Mouse (Mus musculus) urinary bladder, postnatal 10 days (tissue): Measurements from ENCODE around the gene Morc2a.
"Not testable (repeated sequence)": the region's sequence is repeated elsewhere in the genome, so short reads cannot be mapped to it uniquely, and the experiment has no call there.

Experiments used
- DNase-seq: peaks from one replicate; pipeline ENCODE4 v3.0.0; 2022; ENCODE audit warnings: low spot score

Gene Morc2a

GRCm38 (mm10) chr11:3648964-3649841 lies at the start of gene Morc2a:
TSS of gene Morc2a (plus strand) at chr11:3649191.
- DNase-seq = peak; percentile 83

DNA sequence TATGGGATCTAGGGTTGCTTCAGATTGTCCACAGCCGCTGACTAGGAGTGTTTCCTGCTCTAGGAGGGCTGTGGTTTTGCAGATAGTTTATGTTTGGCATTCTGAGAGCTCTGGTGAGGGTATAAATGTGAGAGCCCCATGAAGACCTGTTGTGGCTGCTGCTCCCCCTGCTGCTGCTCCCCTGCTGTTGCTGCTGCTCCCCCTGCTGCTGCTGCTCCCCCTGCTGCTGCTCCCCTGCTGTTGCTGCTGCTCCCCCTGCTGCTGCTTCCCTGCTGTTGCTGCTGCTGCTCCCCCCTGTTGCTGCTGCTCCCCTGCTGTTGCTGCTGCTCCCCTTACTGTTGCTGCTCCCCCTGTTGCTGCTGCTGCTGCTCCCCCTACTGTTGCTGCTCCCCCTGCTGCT lies 47.0 kb upstream of the Morc2a start:
- not testable (repeated sequence) for DNase-seq

DNA sequence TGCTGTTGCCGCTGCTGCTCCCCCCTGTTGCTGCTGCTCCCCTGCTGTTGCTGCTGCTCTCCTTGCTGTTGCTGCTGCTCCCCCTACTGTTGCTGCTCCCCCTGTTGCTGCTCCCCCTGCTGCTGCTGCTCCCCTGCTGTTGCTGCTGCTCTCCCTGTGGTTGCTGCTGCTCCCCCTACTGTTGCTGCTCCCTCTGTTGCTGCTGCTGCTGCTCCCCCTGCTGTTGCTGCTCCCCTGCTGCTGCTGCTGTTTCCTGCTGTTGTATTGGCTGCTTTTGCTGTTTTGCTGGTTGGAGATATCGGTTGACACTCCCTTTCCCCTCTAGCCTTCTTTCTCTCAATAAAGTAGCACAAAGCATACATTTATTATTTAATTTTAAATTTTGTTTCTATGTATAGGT lies 46.3 kb upstream of the Morc2a start:
- DNase-seq = not testable (repeated sequence)

DNA sequence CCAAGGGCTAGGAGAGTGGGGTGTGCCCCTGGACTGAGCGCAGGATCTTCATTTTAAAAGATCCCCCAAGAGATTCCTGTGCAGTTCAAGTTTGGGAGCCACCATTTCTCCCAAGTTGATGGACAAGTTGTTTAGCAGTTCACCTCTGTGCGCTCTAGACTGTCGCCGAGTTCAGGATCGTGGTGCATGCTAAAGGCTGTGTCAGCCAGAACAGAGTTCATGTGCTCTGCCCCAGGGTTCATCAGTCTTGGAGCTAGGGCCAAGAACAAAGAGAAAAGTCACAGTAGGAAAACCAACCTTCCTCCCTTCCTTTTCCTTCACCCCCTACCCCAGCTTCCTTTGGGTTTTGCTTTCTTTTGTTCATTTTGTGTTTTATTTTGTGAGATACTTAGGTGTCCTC lies 42.5 kb upstream of the Morc2a start:
- DNase-seq = no peak

DNA sequence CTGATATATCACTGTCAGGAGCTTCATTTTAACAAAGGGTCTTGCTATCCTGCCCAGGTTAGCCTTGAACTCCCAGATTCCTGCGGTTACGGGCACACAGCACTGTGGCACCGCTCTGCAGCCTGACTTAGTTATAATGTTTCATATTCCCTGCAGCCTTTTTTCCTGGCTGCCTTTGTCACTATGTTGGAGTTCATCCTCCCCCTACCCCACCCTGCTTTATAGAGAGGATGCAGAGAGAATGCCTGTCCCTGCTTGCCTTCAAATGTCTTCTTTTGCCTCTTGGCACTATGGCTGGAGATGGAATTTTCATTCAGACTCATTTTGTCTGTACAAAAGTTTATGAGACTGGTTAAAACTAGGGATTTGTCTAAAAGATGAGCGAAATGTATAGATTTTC lies 33.4 kb upstream of the Morc2a start:
- DNase-seq = no peak

GRCm38 (mm10) chr11:3622826-3623225 lies 26.2 kb upstream of the Morc2a start:
- no peak for DNase-seq

- DNase-seq = no peak
Measured at GRCm38 (mm10) chr11:3624391-3625027, 24.5 kb upstream of the Morc2a start.

DNA sequence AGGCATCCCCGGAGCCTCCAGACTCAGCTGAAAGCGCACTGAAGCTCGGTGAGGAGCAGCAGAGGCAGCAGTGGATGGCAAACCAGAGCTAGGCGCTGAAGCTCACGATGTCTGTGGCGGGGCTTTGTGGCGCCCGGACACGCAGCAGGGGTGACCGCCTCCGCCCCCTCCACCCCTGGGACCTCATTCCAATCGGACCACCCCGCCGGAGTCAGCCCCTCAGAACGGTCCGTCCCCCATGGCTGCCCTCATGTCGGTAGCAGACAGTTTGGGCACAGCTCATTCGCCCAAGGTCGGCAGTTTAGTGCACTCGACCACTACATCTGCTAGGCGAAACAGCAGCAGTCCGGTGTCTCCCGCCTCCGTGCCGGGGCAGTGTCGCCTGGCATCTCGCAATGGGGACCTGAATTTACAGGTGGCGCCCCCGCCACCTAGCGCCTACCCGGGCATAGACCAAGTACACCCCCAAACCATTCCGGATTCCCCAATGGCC lies 19.9 kb upstream of the Morc2a start:
- no peak for DNase-seq

GRCm38 (mm10) chr11:3633269-3633668 lies 15.7 kb upstream of the Morc2a start:
- DNase-seq = not testable (repeated sequence)

DNA sequence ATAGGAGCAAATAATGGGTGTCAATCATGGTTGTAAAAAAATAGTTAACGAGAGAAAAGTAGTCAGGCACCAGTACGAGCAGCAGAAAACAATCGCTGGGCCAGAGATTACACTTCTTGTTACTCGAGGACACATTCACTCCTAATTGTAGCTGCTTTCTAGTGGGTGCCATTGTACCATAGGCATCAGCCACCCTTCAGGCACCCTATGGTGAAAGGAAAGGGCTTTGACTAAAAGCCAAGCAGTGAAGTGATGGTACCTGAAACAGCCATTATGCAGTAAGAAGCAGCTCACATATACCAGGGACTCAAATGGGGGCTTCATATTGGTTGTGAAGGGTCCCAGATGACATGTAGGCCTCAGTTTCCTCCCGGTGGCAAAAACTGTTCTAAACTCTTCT lies 1.3 kb upstream of the Morc2a start:
- DNase-seq = no peak

- DNase-seq = peak; percentile 12
Measured at GRCm38 (mm10) chr11:3648305-3648963, 557 bp upstream of the Morc2a start.

GRCm38 (mm10) chr11:3650141-3650540 lies 1.1 kb downstream of the Morc2a start:
- no peak for DNase-seq

- DNase-seq = no peak
Measured at GRCm38 (mm10) chr11:3661964-3662363, 13.0 kb downstream of the Morc2a start.

DNA sequence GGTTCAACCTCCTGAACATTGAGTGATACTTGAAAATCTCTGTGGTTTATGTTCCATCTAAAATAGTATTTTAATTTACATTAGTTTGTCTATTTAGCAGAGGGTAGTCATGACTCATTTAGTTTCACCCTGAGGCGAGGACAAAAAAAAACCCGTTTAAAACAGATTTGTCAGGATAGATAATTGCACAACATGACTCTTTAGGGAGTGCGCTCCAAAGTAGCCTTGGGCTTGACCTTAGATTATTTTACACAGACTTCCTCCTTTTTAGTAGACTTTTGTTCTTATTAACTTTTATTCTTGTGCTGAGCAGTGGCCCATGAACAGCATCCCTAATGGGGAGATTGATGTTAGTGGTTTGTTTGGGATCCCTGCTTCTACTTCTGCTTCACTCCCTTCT lies 18.5 kb downstream of the Morc2a start:
- DNase-seq = no peak

GRCm38 (mm10) chr11:3668768-3669167 lies 19.8 kb downstream of the Morc2a start:
- DNase-seq = no peak

DNA sequence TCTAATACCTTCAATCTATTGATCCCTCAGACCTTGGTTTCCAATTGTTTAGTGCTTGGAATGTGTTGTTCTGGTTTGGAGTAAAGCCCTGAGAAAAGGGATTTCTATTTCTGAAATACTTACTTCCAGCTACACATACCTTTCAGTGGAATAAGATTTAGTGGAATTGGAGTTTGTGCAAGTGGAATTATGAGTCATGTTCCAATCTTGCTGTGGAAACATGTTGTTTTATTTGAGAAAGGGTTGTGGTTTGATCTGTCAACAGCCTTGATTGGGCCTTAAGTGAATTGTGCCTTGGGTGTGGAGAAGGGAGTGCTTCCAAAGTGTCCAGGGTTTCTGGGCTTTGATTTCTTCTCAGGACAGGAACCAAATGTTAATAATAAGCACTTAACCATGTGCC lies 20.9 kb downstream of the Morc2a start:
- no peak for DNase-seq

DNA sequence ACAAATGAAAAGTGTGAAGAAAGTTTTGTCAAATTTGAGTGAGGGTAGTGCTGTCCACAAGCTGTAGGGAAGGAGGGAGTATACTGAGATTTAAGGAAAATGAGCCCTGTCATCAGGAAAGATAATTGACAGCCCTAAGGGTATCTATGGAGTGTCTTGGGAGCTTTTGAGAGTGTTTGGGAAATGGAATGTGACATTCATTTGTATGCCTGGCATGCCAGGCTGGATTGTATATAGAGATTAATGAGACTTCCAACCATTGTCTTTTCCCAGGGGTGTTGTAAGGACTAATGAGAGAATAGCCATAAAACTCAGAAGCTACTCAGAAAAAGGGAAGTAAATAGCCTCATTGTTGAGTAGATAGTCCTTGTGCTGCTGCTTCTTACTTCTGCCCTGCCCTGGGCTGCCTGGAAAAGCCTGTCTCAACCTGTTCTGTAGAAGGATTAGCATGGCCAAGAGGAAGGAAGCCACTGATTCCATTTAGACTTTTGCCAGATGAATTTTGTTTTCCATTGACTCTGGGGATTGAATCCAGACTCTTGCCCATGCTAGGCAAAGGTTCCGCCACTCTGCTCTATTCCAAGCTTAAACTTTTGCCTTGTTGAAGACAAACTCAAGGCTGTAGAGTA lies 22.1 kb downstream of the Morc2a start:
- DNase-seq = no peak

DNA sequence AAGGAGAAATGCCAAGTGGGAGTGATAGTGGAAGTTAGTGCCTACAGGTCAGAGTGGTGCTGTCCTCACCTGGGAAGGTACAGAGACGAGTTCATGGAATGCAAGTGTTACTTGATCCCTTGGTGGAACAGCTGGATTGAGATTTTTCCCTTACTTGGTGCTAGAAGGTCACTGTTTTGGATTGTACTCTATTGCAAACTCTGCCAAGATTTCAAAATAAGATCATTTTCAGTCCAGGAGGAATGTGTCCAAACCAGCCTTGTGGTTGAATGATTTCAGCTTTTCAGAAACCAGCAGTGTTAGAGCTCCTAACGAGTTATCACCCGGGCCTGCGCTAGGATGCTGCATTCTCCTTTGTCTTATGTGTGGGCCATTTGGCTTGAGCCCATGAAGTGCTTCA lies 25.6 kb downstream of the Morc2a start:
- no peak for DNase-seq

DNA sequence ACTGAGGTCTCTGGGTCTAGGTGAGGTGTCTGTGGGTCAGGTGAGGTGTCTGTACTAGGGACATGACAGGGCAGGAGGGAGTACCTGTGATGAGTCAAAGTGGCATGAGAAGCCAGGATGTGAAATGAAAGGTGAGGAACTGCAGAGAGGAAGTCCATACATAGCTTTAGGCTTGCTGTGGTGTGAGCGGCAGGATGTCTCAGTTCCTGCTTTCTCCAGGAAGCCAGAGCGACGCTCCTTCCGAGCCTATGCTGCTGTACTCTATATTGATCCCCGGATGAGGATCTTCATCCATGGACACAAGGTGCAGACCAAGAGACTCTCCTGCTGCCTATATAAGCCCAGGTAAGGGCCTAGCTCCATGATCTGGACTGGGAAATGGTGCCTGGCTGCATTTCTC lies 27.4 kb downstream of the Morc2a start:
- DNase-seq = no peak

- DNase-seq = no peak
Measured at GRCm38 (mm10) chr11:3677204-3677603, 28.2 kb downstream of the Morc2a start.

GRCm38 (mm10) chr11:3679771-3680170 lies 30.8 kb downstream of the Morc2a start:
- no peak for DNase-seq

DNA sequence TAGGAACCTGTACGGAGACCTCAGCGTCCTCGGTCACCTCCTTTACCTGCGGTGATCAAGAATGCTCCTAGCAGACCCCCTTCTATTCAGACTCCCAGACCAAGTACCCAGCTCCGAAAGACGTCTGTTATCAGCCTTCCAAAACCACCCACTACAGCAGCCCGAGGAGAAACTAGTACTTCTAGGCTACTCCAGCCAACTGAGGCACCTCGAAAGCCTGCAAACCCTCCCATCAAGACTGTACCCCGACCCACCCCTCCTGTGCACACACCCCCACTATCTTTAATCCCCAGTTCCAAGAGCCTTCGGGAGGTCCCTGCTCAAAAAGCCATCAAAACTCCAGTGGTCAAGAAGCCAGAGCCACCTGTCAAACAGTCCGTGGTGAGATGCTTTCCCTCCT lies 34.7 kb downstream of the Morc2a start:
- DNase-seq = no peak
